In genomic region chr19:46571878-46572244, GRCm38 (mm10) we compare ENCODE assay signal across 9 mouse cellular contexts. TPM values are rescaled to one million over a fixed set of nuclear protein-coding genes. Genes with fewer than 3 reads are reported as not detected.
DNase-seq lines count a peak whose midpoint lies in the region; ATAC-seq and TF ChIP-seq lines count a peak whose summit lies in the region.
"Had no signal": no experiment of that assay in that cellular context is flagged by ENCODE, and none has a peak within 500 bp of the region (broad histone marks: within the 10 kb centered on the region; RNA-seq: fewer than 3 reads in every experiment).

No protein-coding gene starts in this region.

- H3K27ac ChIP-seq in heart, embryonic 10.5 days = peak overlapping the region; percentile 90; the same call in 1 of the 2 replicates
- no peak overlapping the region; the same call in 1 of the 2 replicates for H3K27ac ChIP-seq in heart, postnatal 0 days (ENCODE audit: low read depth)
- no peak overlapping the region for H3K27ac ChIP-seq in midbrain, embryonic 11.5 days (ENCODE audit: low read depth, low read length)

- DNase-seq in heart, embryonic 10.5 days (ENCODE audit: low spot score) = no peak
- no peak for DNase-seq in heart, adult 9 months (ENCODE audit: low spot score in 2 of 2)
- DNase-seq in NIH3T3 (ENCODE audit: low read depth) = peak; percentile 59
- DNase-seq in heart, postnatal 0 days (ENCODE audit: low spot score) = no peak
- peak; percentile 90 for DNase-seq in midbrain, embryonic 11.5 days (ENCODE audit: low spot score, missing footprints)
- no peak for DNase-seq in thymus, adult 18-20 months
- DNase-seq in adrenal gland, postnatal 4 days (ENCODE audit: low spot score in 2 of 2) = no peak
- DNase-seq: right cerebral cortex, postnatal 14 days had no signal

- no peaks in the 10 kb centered on the region for H3K9me3 ChIP-seq in heart, embryonic 10.5 days
- no peaks in the 10 kb centered on the region for H3K9me3 ChIP-seq in heart, postnatal 0 days (replicated peaks; ENCODE audit: control insufficient read depth, low read length)
- H3K9me3 ChIP-seq in midbrain, embryonic 11.5 days (ENCODE audit: control insufficient read depth, low read length) = no peaks in the 10 kb centered on the region

- ATAC-seq in heart, postnatal 0 days (ENCODE audit: insufficient read depth, low read depth) = no peak
- ATAC-seq in midbrain, embryonic 11.5 days (ENCODE audit: low FRiP score) = no peak
- no peak for ATAC-seq in cerebellum, adult (ENCODE audit: insufficient number of reproducible peaks, low FRiP score, low TSS enrichment)

- 36% methylated on average over 10 of the region's 10 CpGs for WGBS in heart, embryonic 10.5 days
- WGBS in heart, postnatal 0 days = 38% methylated on average over 10 of the region's 10 CpGs
- WGBS in midbrain, embryonic 11.5 days = 24% methylated on average over 10 of the region's 10 CpGs

- H3K4me1 ChIP-seq in heart, embryonic 10.5 days = peaks cover 40% of the 10 kb centered on the region
- peaks cover 5% of the 10 kb centered on the region for H3K4me1 ChIP-seq in heart, postnatal 0 days (ENCODE audit: control insufficient read depth, insufficient read depth)
- peaks cover 9% of the 10 kb centered on the region; the same call in 1 of the 2 replicates for H3K4me1 ChIP-seq in midbrain, embryonic 11.5 days (ENCODE audit: control insufficient read depth, insufficient read depth, low read length)

- H3K27me3 ChIP-seq in heart, embryonic 10.5 days (ENCODE audit: insufficient read depth, poor library complexity, severe bottlenecking) = no peaks in the 10 kb centered on the region
- H3K27me3 ChIP-seq in heart, postnatal 0 days (ENCODE audit: control insufficient read depth, insufficient read depth, low read length) = no peaks in the 10 kb centered on the region
- no peaks in the 10 kb centered on the region for H3K27me3 ChIP-seq in midbrain, embryonic 11.5 days (ENCODE audit: control insufficient read depth, insufficient read depth, low read length)

- H3K9ac ChIP-seq in heart, postnatal 0 days (replicated peaks; ENCODE audit: low read depth, low read length) = 0 out of 2 replicates have a peak overlapping the region, but pooled peaks have one; percentile 59
- H3K9ac ChIP-seq in midbrain, embryonic 11.5 days (ENCODE audit: low read length) = peak overlapping the region; percentile 81

- TF ChIP-seq CTCF in heart, postnatal 0 days (IDR thresholded peaks at IDR 0.05; ENCODE audit: low read depth) = no peak

- peak overlapping the region; percentile 78 for H3K4me2 ChIP-seq in heart, postnatal 0 days (ENCODE audit: low read depth, low read length)
- H3K4me2 ChIP-seq in midbrain, embryonic 11.5 days = peak overlapping the region; percentile 65

- no peak for TF ChIP-seq EP300 in heart, postnatal 0 days (IDR thresholded peaks at IDR 0.05; ENCODE audit: low read depth)

- H3K4me3 ChIP-seq in heart, embryonic 10.5 days = peak overlapping the region; percentile 91
- H3K4me3 ChIP-seq in heart, postnatal 0 days (ENCODE audit: low read depth, low read length) = peak overlapping the region; percentile 81
- peak overlapping the region; percentile 73 for H3K4me3 ChIP-seq in midbrain, embryonic 11.5 days (ENCODE audit: low read depth, low read length)

- peaks cover 5% of the 10 kb centered on the region; the same call in 1 of the 2 replicates for H3K36me3 ChIP-seq in heart, embryonic 10.5 days
- H3K36me3 ChIP-seq in heart, postnatal 0 days (replicated peaks; ENCODE audit: control insufficient read depth, insufficient read depth, low read length) = no peaks in the 10 kb centered on the region
- 0 out of 2 replicates have a peak, but pooled peaks cover 2% of the 10 kb centered on the region for H3K36me3 ChIP-seq in midbrain, embryonic 11.5 days (ENCODE audit: control insufficient read depth, insufficient read depth, low read length)

RNA-seq across cellular contexts. Expression of gene Arl3, which starts 1.1 kb away (rescaled TPM):
- 112 and 134 TPM in 2 replicates for polyA plus RNA-seq in heart, embryonic 10.5 days (2016; fragmentation: Nextera tagmentation; extraction: Ambion mirVana)
- 37.2 and 38.2 TPM in 2 replicates for total RNA-seq in heart, postnatal 0 days (2014; rRNA removed; ENCODE audit: low replicate concordance)
- 79.5 and 80.6 TPM in 2 replicates for polyA plus RNA-seq in heart, postnatal 0 days (2015; fragmentation: Nextera tagmentation; extraction: Ambion mirVana)
- polyA plus RNA-seq in midbrain, embryonic 11.5 days (2014; fragmentation: Nextera tagmentation; extraction: Ambion mirVana) = 155 and 160 TPM in 2 replicates
- total RNA-seq in adrenal gland, postnatal 4 days (2021) = 10 to 100 TPM; 47.2 to 54.9 TPM

RNA-seq across cellular contexts. Expression of gene Sfxn2, which starts 1.3 kb away (rescaled TPM):
- polyA plus RNA-seq in heart, embryonic 10.5 days (2016; fragmentation: Nextera tagmentation; extraction: Ambion mirVana) = 14.2 and 14.5 TPM in 2 replicates
- 4.2 and 5.9 TPM in 2 replicates for total RNA-seq in heart, postnatal 0 days (2014; rRNA removed; ENCODE audit: low replicate concordance)
- polyA plus RNA-seq in heart, postnatal 0 days (2015; fragmentation: Nextera tagmentation; extraction: Ambion mirVana) = 4.6 and 5.1 TPM in 2 replicates
- 12.1 and 12.7 TPM in 2 replicates for polyA plus RNA-seq in midbrain, embryonic 11.5 days (2014; fragmentation: Nextera tagmentation; extraction: Ambion mirVana)
- total RNA-seq in adrenal gland, postnatal 4 days (2021) = 10 to 100 TPM; 13.1 to 18.4 TPM

RNA-seq across cellular contexts. Expression of gene Wbp1l, which starts 27.0 kb away (rescaled TPM):
- 53.9 and 61.8 TPM in 2 replicates for polyA plus RNA-seq in heart, embryonic 10.5 days (2016; fragmentation: Nextera tagmentation; extraction: Ambion mirVana)
- 72.8 and 89.7 TPM in 2 replicates for total RNA-seq in heart, postnatal 0 days (2014; rRNA removed; ENCODE audit: low replicate concordance)
- 34.4 and 36.4 TPM in 2 replicates for polyA plus RNA-seq in heart, postnatal 0 days (2015; fragmentation: Nextera tagmentation; extraction: Ambion mirVana)
- 29.0 and 30.3 TPM in 2 replicates for polyA plus RNA-seq in midbrain, embryonic 11.5 days (2014; fragmentation: Nextera tagmentation; extraction: Ambion mirVana)
- total RNA-seq in adrenal gland, postnatal 4 days (2021) = 100 to 1,000 TPM; 180 to 182 TPM

Comparison
In these comparisons a context has a peak if more than half of its experiments do, and no peak if none do; other contexts are left out.
1. DNase-seq: peak in NIH3T3 (single experiment) and midbrain, embryonic 11.5 days (single experiment); none in heart, embryonic 10.5 days (single experiment), heart, adult 9 months (0 of 2), heart, postnatal 0 days (single experiment), thymus, adult 18-20 months (0 of 2) and adrenal gland, postnatal 4 days (0 of 2).
2. Peak in every context shown above with its lines, with median percentiles within 50 percentile points of each other: H3K4me3 ChIP-seq.